Mouse (Mus musculus): ENCODE measurements at regions not wholly inside any gene's neighbourhood (a gene's known extent, or its start where the extent isn't known, plus 50 kb on each side); places are given as distances from the start of the nearest gene placed in this dataset.
"Not testable (repeated sequence)": the region's sequence is repeated elsewhere in the genome, so short reads cannot be mapped to it uniquely, and the experiment has no call there.

DNA sequence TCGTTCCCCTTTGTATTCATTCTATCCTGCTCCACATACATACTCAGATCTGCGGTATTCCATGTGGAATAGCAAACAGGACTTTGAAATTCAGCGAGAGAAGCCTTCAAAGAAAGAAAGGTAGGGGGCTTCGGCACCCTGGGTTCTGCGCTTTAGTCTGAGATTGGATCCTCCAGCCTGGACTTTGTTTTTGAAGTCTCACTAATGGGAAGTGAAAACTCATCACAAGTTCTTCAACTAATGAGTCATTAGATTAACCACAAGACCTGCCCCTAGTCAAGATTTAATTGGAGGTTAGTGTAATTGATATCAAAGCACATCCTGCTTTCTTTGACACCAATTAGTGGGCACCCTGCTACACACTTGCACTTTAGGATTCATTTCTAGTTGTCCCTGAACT lies 492.5 kb upstream of the Zfp960 start:
- no peak for DNase-seq (ENCODE audit: low read depth)

DNA sequence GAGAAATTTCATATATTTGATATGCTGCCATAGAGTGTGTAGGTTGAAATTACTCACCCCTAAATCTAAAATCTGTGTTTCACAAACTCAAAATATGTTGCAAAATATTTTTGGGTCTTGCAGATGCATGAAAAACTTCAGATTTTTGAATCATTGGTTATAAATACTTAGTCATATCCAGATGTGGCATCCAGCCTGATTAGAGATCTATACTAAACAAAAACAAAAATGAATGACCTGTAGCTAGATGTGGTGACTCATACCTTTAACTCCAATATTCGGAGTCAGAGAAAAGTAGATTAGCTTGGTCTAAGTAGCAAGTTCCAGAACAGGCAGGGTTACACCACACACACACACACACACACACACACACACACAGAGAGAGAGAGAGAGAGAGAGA lies 475.1 kb upstream of the Zfp960 start:
- DNase-seq (ENCODE audit: low read depth), result no peak

DNA sequence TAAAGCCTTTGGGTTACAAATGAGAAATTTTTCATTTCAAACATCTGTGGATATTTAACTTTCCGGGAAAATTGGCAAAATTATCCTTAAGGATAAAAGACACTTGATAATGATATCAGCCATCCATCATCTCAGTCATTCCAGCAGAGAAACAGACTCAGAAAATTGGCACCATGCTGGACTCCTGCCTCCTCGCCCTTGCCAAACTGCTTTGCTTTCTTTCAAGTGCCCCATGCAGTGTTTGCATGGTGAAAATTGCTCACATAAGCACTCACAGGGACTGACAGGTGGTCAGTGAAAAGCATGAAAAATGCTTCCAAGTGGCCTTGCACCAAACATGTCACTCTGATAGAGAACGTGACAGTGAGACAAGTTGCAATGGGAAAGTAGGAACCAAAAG lies 464.2 kb upstream of the Zfp960 start:
- DNase-seq (ENCODE audit: low read depth), result no peak

DNA sequence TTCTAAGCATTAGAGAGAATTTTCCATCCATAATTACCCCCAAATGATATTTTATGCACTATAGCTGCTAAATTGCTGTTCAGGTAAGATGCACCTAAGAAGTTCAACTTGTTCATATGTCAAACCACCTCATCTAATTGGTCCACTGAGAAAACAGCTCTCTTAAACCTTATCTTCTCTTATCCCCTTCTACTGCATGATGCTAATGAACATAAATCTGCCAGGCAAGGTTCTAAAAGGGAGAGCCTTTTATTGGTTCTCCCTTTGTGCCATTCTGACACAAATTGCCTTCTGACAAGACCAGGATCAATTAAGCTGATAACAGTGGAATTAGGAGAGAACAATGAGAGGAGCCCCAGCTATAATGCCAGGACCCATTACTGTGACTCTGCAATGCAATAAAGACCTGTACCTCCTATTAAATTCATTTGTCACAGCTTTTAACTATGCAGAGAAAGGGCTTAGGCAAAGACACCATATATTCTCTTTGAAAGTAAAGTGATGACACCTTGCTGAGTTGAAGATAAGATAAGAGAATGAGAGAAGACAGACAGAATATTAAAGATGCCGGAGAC lies 451.4 kb upstream of the Zfp960 start:
- DNase-seq (ENCODE audit: low read depth), result no peak

DNA sequence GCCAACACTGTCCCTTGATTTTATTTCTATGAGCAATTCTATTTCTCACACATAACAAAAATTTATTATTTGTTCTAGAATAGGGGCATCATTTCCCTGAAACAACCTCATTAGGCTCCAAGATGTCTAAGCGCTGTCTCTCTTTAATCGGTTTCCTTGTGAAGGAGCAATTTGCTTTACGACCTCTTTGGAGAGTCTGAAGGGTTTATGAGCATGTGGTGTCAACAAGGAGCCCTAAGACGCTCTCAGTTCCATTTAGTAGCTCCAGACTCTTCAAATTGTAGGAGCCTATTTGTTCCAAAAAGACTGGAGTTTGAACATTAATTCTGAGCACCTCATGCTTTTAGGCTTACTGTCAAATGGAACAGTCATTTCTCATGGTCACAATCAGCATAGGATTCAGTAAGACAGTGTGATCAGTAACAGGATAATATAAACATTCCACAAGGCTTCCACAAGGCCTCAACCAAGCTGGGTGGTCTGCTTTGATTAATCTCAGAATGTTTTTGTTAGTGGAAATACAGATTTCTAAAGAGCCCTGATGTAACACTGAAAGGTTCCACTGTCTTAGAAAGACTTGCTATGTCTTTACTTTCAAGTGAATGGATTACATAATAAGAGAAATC lies 441.9 kb upstream of the Zfp960 start:
- no peak for DNase-seq (ENCODE audit: low read depth)

DNA sequence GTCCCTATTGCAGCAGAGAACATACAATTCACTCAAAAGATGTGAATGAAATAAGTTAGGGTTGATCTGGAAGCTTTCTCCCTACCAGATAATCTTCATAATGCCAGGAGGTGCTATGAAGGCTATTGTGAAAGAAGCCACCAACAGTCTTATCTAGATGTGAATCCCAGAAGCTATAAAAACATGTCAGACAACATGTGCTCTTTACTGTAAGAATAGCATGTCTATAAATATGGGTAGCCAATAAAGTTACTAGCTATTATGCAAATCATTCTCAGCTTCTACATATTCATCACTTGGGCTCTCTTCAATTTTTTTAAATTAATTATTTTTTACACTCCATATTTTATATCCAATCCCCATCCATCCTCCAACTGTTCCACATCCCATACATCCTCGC lies 434.1 kb upstream of the Zfp960 start:
- no peak for DNase-seq (ENCODE audit: low read depth)

DNA sequence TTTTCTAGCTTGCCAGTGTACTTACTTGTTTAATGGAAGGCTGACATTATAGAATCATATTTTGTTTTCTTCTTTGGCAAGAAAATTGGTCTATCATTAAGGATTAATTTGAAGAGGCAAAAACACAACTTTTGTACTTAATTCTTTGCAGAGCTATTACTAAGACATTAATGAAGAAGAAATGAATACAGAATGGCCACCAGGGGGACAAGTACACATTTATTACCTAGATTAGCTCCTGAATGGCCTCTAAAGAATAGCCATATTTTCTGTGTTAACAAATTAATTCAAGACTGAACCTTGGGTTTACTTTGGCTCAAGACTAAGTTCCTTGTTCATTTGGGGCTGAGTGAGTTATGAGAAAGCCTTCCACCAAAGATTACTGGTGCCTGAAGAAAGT lies 430.5 kb upstream of the Zfp960 start:
- no peak for DNase-seq (ENCODE audit: low read depth)

DNA sequence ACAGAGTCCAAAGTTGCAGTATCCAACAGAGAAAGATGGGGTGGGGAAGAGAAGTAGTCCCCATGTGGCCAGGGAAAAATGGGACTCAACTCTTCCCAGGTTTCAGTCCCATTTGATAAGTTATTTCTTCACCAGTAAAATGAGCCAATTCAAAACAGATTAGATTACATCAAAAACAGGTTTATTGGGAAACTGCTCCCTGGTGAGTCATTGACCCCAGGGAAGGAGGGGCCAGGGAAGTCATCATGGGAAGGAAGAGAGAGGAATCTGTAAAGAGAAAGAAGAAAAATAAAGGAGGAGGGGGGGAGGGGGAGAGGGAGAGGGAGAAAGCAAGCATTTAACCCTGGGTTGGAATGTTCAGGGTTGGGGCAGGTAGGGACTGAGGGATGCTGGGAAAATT lies 426.4 kb upstream of the Zfp960 start:
- DNase-seq (ENCODE audit: low read depth), result no peak

DNA sequence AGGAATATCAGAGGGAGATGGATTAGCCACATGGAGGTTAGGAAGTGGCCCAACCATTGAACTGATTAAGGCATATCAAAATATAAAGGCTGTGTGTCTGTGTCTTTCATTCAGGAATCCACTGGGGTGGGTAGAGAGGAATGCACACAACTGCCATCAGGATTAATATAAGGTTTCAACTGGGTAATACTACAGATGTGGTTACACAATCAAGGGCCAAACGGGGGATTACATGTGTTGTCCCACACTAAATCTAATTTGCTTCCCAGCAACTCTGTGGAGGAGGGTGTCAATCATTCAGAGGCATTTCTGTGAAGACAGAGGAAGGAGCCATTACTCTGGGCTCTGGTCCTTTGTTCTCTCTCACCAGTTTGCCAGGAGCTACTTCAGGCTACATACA lies 416.0 kb upstream of the Zfp960 start:
- DNase-seq (ENCODE audit: low read depth), result no peak

DNA sequence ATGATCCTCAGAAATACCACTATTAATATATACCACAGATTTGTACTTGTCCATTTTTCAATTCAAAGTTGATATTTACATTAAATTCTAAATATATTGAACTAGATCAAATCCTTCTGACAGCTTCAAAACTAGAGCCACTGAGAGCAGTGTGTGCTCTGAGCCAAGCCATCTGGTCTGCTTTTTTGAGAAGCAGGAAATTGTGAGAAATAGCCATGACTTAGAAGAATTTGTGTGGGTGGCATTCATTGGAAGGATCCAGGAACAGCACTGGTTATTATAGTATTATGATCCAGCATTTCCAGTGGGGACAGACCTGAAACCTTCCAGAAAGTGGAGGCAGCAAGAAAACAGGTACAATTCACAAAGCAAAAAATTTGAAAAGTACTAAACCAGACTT lies 398.7 kb upstream of the Zfp960 start:
- no peak for DNase-seq (ENCODE audit: low read depth)

DNA sequence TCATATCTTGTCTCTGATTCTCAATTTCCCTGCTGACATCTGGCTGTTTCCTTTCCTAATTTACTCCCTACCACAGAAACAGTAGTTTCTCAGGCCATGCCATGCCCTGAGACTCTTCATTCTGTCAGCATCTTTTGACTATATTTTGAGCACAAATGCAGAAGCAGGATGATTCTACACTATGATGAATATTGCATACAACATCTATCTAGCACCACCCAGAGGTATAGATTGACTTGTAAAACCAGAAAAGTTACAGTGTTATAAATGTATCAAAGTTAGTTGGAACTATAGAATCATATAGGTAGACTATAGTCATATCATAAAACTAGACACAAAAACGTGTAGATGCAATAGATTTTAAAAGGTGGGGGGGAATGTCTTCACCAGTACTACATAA lies 396.3 kb upstream of the Zfp960 start:
- DNase-seq (ENCODE audit: low read depth), result no peak

DNA sequence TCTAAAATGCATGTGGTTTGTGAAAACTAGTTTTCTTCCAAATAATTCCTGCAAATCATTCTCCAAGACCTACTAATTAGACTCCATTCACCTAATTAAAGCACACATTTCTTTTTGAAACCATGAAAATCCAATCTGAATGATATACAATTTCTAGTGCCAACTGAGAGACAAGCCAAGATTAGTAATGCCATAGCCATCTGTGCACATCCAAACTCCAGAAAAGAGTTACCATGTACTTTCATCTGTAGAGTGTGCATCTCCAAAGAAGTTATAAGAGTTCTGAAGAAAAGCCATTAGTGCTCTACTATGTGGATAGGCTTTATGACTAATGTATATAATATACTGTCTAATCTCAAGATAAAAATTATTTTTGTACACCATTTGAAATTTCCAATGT lies 359.7 kb upstream of the Zfp960 start:
- no peak for DNase-seq (ENCODE audit: low read depth)

DNA sequence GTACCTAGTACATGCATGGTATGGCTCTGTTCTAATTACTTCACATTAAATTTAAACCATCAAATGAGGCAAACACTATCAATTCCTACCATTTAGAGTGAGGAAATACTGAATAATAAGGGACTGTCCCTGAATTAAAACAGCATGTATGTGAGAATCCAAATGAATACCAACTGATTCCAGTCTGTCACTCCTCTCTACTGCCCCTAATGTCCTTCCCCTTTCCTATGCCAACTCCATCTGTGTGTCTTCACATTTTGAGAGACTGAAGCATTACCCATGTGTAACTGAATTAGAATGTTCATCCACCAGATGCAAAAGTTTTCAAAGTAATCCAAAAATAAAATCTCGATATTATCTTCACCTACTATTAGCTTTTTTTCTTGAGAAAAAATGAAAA lies 358.0 kb upstream of the Zfp960 start:
- no peak for DNase-seq (ENCODE audit: low read depth)

DNA sequence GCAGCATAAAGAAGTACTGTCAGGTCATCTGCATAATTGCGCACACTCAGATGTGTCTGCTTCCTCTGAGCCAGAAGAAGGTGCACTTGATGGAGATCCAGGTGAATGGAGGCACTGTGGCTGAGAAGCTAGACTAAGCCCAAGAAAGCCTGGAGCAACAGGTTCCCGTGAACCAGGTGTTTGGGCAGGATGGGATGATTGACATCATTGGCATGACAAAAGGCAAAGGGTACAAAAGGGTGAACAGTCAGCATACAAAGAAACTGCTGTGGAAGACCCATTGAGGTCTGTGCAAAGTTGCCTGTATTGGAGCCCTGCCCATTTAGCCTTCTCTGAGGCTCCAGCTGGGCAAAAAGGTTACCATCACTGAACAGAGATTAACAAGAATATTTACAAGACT lies 337.0 kb upstream of the Zfp960 start:
- no peak for DNase-seq (ENCODE audit: low read depth)

DNA sequence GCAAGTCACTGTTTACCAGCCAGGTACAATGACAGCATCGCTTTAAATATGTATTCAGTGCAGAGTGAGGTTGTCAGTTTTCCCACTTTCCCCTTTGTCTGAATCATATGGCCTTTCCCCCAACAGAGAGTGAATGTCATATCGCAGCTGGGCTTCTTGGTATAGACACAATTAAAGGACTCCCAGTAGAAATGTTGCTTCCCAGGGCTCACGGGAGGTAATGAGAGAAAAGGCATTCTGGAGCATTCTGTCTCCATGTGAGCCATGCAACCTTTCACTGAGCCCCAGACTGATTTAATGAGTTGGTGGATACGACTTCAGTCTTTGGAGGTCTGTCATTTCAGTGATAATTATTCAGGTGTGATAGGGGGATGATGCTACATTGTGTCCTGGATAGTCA lies 310.8 kb upstream of the Zfp960 start:
- DNase-seq (ENCODE audit: low read depth), result no peak

DNA sequence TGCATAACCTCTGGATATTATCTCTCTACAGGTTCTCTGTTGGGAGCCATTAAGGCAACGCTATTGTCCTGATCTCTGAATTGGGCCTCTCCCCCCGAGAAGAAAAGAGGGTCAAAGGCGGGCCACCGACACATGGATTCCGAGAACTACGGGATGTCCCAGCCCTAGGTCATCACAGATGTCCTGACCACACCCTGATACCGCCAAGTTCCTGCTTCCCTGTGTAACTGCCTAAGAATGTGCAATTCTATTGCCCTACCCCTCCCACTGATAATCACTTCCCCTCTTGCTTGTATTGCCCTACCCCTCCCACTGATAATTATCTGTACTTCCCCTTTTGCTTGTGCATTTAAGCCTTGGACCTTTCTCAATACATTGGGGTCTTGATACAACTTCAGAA lies 293.3 kb upstream of the Zfp960 start:
- DNase-seq (ENCODE audit: low read depth), result not testable (repeated sequence)

DNA sequence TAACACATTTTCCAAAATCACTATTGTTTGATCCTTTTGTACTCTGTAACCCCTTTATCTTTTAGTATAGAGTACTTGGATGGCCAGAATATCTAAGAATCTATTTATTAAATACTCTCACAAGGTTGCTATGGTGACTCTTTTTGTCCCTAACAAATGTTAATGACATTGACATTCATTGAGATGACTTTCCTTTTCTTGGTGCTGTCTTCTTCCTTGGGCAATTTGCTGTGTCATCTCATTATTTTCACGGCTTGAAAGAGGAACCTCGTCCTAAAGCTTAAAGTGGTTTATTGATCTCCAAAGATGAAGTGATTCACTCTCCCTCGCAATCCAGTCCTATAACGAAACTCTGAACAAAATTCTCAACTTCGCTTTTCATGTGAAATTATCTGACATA lies 265.6 kb upstream of the Zfp960 start:
- no peak for DNase-seq (ENCODE audit: low read depth)

DNA sequence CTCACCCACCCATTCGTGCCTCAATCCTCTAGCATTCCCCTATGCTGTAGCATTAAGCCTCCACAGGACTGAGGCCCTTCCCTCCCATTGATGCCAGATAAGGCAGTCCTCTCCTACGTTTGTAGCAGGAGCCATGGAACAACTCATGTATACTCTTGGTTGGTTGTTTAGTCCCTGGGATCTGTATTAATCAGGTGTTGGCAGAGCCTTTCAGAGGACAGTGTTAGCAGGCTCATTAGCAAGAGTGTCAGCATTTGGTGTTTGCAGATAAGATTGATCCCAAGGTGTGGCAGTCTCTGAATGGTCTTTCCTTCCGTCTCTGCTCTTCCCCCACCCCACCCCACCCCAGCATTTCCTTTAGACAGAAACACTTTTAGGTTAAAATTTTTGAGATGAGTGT lies 258.9 kb upstream of the Zfp960 start:
- peak; percentile 8 for DNase-seq (ENCODE audit: low read depth)

DNA sequence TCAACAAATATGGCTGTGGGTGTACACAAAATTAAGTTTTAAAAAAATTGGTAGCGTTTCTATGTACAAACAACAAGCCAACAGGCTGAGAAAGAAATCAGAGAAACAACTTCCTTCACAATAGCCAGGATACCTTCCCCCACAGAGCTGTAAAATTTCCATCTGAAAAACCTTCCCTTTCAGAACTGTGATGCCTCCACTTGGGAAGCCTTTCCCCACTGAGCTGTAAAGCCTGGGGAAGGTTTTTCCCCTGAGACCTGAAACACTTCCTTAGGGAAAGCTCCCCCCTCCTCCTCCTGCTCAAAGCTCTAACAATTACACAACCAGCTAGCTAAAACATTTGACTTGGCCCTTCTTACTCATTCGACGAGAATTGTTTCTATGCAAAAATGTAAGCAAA lies 245.5 kb upstream of the Zfp960 start:
- no peak for DNase-seq (ENCODE audit: low read depth)

DNA sequence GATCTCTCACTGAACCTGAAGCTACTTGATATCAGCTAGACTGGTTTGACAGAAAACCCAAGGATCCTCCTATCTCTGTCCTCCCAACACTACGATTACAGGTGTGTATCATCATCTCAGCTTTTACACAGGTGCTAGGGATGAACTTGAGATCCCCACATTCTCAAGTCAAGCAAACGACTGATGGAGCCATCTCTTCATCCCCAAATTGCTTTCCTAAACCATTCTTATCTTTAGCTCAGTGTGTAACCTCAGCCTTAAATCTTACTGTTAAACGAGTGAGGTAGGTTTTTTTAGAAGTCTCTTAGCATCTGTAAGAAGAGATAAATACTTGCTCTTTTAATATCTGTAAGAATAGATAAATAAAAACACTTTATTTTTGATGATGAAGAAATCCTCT lies 242.2 kb upstream of the Zfp960 start:
- no peak for DNase-seq (ENCODE audit: low read depth)

DNA sequence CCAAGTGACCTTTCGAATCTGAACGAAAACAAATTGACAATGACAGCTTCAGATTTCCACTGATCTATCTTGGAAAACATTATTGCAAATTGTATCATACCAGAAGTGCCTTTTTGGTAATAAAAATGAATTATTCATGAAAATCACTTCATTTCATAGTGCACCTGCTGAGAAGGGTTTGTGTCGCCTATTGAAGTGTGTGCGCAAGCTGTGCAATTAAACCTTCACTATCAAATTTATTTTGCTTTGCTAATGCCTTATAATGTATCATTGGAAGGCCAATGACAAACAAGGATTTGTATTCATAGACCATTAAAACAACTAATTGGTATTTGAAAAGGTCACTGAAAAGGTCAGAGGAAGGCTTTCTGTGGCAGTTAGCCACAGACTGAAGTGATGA lies 224.8 kb upstream of the Zfp960 start:
- no peak for DNase-seq (ENCODE audit: low read depth)

DNA sequence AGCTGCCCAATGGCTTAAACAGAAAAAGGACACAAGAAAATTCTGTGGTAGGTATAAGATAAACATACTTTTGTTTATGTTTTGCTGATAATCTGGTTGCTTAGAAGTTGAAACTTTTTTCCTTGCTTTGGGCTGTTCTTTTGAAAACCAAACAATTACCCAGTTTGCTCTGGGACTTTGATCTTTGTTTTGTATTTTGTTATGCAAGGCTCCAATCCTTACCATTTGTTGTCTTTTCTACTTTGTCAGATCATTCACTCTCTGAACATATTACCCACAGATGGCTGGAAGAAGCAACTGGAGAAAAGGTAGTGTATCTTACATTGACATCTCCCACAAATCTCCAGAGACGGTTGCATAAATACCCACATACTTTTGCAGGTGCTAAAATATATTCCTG lies 203.1 kb upstream of the Zfp960 start:
- no peak for DNase-seq (ENCODE audit: low read depth)

DNA sequence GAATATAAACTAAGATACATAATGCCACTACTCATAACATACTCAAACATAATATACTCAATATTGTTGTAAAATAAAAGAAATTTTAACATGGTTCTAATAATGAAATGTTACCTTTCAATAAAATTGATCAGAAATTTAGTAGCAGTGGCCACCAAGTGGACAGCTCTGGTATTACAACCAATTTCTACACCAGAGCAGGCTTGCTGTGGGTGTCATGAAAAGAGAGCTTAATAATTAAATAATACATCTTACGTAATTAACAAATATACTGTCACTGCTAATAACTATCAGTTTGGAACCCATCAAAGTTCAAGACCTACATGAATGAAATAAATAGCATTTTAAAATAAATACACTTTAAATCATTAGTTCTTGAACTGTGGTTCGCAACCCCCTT lies 163.1 kb upstream of the Zfp960 start:
- DNase-seq (ENCODE audit: low read depth), result peak; percentile 14

DNA sequence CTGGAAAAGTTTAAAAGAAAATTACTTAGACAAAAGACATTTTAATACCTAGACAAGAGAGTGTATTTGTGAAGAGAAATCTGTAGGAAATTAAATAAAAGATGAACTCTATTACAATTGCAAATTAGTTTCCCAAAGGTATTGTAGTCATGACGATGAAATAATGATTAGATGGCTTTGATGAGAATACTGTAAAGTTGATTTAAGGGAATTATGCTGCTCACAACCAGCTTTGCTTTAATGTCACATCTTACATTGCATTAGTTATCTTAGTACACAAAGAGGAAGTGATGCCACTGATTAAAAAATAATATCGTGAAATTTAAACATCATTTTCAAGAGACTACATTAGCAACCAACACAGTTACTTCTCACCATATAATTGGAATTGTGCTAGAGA lies 145.7 kb upstream of the Zfp960 start:
- DNase-seq (ENCODE audit: low read depth), result no peak

DNA sequence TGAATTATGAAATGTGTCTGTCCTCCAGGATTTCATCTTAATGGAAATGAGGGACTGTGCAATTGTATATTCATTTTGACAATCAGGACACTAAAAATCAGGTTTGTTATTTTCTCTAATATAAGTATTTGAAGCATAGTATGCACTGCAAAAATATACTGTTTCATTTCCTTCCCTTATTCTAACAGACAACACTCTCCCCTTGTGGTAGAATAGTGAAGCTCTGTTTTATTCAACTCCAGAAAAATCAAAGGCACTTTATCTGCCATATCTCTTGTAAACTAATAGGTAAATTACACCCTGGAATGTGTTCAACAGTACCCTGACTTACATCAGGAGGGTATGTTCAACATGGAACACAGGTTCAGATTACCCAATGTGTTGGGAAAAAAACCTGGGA lies 137.7 kb upstream of the Zfp960 start:
- no peak for DNase-seq (ENCODE audit: low read depth)

All from c-Kit-positive CD71-positive TER-119-negative erythroid progenitor cells, embryonic 14.5 days (primary cell).